Mouse (Mus musculus) G1E-ER4 (cell line): ENCODE data around the gene Pgd. TPM values are rescaled to one million over a fixed set of nuclear protein-coding genes. Genes with fewer than 3 reads are reported as not detected.

Experiments used
- GATA1 ChIP-seq: IDR thresholded peaks from one replicate; pipeline ENCODE4 v1.8.0; 2012; ENCODE audit warnings: low read length, inconsistent platforms
- polyA plus RNA-seq: library from polyadenylated mRNA; stranded (reverse); fragments of >175 nt; gene quantifications from 2 replicates; pipeline ENCODE4 v1.2.3, GENCODE M21; 2012

The Pgd gene
- polyA plus RNA-seq, 1 experiment = 130 TPM

GRCm38 (mm10) chr4:149172666-149173065 lies 6.1 kb upstream of the Pgd start:
- no peak for TF ChIP-seq GATA1

GRCm38 (mm10) chr4:149172083-149172482 lies 5.5 kb upstream of the Pgd start:
- TF ChIP-seq GATA1 = no peak

- TF ChIP-seq GATA1 = no peak
These were observed 5.0 kb upstream of the Pgd start for GRCm38 (mm10) chr4:149171581-149171981.

GRCm38 (mm10) chr4:149170394-149170931 lies 3.9 kb upstream of the Pgd start:
- no peak for TF ChIP-seq GATA1

- TF ChIP-seq GATA1 = no peak
These were observed 1.4 kb upstream of the Pgd start for GRCm38 (mm10) chr4:149168016-149168415.

- TF ChIP-seq GATA1 = no peak
These were observed 513 bp upstream of the Pgd start for GRCm38 (mm10) chr4:149166957-149167611.

GRCm38 (mm10) chr4:149164150-149164549 lies 2.4 kb downstream of the Pgd start:
- no peak for TF ChIP-seq GATA1

- TF ChIP-seq GATA1 = no peak
These were observed 3.4 kb downstream of the Pgd start for GRCm38 (mm10) chr4:149163196-149163595.

- TF ChIP-seq GATA1 = no peak
These were observed 5.4 kb downstream of the Pgd start for GRCm38 (mm10) chr4:149161166-149161565.

GRCm38 (mm10) chr4:149159891-149160290 lies 6.7 kb downstream of the Pgd start:
- no peak for TF ChIP-seq GATA1

- no peak for TF ChIP-seq GATA1
These were observed 7.4 kb downstream of the Pgd start for GRCm38 (mm10) chr4:149159203-149159602.

- TF ChIP-seq GATA1 = no peak
These were observed 9.1 kb downstream of the Pgd start for GRCm38 (mm10) chr4:149157415-149157973.

- TF ChIP-seq GATA1 = no peak
These were observed 10.9 kb downstream of the Pgd start for GRCm38 (mm10) chr4:149155711-149156110.

GRCm38 (mm10) chr4:149154859-149155258 lies 11.7 kb downstream of the Pgd start:
- no peak for TF ChIP-seq GATA1

- no peak for TF ChIP-seq GATA1
These were observed 15.8 kb downstream of the Pgd start for GRCm38 (mm10) chr4:149150721-149151120.

- no peak for TF ChIP-seq GATA1
These were observed 16.3 kb downstream of the Pgd start for GRCm38 (mm10) chr4:149150256-149150655.

- no peak for TF ChIP-seq GATA1
These were observed 17.0 kb downstream of the Pgd start for GRCm38 (mm10) chr4:149149611-149150010.

GRCm38 (mm10) chr4:149149196-149149595 lies 17.4 kb downstream of the Pgd start:
- no peak for TF ChIP-seq GATA1
